Mouse (Mus musculus) gastrocnemius, postnatal 4 days (tissue): Measurements from ENCODE around the gene Mmachc. TPM values are rescaled to one million over a fixed set of nuclear protein-coding genes. Genes with fewer than 3 reads are reported as not detected.
A peak's percentile ranks its signal among the peaks of the same experiment; 100 is the strongest.

Experiments
- DNase-seq, 2 experiments: peaks; one replicate each; pipeline ENCODE4 v3.0.0; 2021 to 2022; ENCODE audit warnings: low spot score in 2 of 2, mixed read lengths in 2 of 2
- long read RNA-seq, 2 experiments: library from polyadenylated mRNA; stranded (forward); transcript quantifications; one replicate each; pipeline ENCODE4 v2.0.0; 2021
- total RNA-seq, 2 experiments: library from RNA; stranded (reverse); gene quantifications; 2 replicates each; pipeline ENCODE4 v1.2.3; 2021

Gene Mmachc
- 10 to 100 TPM; 18.2 to 20.5 TPM for total RNA-seq
- long read RNA-seq, experiment 1, transcript Mmachc-201 (4 exons, 2,106 nt) = major isoform, 22 of 23 reads
- long read RNA-seq, experiment 1, partial matches to known transcripts = 0 of 23 reads
- long read RNA-seq, experiment 1, other reads (novel, unspliced or antisense) = 1 of 23 reads
- long read RNA-seq, experiment 2, transcript Mmachc-201 (4 exons, 2,106 nt) = major isoform, 11 of 11 reads
- long read RNA-seq, experiment 2, partial matches to known transcripts = 0 of 11 reads
- long read RNA-seq, experiment 2, other reads (novel, unspliced or antisense) = 0 of 11 reads

DNA sequence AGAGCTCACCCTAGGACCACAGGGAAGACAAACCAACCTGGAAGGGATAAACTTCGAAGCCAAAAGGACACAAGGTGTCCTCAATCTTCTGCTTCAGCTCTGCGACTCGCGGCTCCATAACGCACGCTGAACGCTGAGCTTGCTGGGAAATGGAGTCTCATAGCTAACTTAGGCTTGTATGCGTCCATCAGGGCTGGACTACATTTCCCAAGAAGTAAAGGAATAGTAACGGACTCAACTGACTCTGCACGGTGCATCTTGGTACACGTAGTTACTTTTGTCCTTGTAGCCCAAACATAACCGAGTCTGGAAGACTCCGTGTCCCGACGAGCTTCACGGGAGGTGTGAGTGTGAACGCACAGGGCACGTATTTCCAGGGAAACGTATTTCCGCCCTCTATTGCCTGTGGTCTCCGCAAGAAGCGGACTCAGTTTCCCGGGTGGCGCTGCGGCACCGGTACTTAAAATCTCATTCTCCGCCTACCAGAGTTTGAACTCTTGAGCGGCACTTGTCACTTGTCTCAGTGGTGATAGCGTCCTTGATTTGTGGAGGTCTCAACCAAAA, at the start of gene Mmachc, which contains the start of gene Ccdc163:
Gene Mmachc, minus strand, starts transcription at position 206 of the 564 bp plus-strand sequence.
Gene Ccdc163, plus strand, starts transcription at position 309 of the 564 bp plus-strand sequence.
- DNase-seq = peak; percentile 64 to 84

DNA sequence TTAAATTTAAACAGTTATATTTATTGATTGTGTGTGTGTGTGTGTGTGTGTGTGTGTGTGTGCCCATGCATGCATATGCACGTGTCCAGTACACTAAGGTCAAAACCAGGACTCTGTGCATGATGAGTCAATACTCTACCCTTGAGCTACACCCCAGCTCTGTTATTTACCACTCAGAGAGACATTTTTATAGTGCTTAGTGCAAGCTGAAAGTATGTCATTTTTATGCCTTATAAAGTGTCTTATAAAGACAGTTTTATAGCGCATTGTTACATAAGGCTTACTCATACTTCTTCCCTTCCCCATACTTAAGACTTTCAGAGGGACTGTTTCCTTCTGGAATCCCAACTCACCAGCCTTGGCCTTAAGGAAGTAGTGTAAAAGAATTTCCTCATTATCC, 41.5 kb upstream of the Mmachc start:
- no peak for DNase-seq

DNA sequence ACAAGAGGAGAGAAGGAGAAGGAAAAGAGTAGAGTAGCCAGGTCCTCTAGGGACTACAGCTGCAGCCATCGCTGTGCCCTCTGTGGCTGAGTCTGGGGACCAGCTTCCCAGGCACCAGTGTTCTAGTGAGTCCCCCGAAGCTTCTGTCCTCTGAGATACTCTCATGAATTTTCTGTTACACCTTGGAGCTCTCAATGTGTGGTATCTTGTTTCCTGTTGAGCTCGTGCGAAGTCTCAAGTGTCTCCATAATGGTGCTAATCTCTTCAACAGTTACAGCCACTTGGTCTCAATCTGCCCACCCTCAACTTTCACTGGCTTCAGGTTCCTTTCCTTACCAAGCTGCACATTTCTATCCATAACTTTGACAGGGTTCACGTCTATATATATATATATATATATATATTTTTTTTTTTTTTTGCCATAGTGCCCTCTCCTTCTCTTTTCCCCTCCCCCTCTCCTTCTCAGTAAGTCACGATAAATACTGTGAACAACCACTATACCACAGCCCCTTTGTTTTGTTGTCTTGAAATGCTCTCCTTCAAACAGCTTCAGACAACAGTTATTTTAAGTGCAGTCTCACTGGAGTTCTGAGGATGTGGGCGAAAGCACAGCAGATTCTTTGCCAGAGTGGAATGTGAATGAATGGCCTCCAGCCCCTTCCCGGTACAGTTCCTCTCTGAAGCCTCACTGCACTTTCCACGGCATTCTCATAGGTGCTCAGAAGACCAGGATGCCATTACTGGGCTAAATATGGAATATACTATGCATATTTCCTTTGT, 31.0 kb upstream of the Mmachc start:
- DNase-seq = no peak

DNA sequence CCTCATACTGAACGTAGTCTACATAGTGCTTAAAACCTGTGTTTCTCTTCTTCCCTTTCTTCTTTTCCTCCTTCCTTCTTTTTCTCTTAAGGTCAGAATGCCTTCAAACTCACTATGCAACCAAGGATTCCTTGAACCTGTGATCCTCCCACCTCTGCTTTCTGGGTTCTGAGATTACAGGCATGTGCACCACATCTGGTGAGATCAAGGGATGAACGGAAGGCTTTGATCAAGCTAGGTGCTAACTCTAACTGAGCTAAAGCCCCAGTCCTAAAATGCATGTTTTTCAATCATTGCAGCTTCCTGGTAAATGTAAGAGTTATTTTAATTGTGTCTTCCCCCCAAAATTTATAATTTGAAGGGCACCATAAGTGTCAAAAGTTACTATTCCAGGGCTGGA, 26.8 kb upstream of the Mmachc start:
- no peak for DNase-seq

DNA sequence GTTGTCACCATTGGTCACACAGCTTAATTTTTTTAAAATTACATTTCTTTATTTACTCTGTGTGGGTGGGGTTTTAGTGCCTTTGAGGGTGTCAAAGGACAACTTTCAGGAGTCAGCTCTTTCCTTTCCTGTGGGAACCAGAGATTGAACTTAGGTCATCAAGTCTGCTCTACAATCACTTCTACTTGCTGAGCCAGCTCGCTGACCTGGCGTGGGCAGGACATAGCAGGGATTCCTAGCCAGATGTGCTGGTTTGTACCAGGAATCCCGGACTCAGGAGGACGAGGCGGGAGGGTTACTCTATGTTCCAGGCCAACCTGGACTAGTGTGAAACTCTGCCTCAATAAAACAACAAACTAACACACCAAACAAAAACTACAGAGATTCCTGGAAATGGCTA, 24.1 kb upstream of the Mmachc start:
- DNase-seq = no peak

DNA sequence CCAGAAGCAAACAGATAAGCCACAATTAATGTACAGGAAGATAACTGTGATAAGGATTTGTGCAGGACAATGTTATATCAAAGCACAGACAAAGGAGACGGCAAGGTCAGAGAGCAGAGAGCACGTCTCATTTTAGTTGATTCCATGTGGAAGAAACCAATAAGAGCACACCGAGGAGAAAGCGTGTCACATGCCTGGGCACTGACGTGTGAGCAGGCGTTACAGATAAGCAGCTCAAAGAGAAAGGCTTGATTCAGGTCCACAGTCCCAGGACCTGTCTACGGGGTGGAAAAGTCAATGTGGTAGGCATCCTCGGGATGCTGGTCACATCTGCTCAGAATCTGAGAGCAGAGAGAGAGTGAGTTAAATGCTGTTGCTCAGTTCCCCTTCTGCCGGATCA, 22.9 kb upstream of the Mmachc start:
- DNase-seq = no peak

DNA sequence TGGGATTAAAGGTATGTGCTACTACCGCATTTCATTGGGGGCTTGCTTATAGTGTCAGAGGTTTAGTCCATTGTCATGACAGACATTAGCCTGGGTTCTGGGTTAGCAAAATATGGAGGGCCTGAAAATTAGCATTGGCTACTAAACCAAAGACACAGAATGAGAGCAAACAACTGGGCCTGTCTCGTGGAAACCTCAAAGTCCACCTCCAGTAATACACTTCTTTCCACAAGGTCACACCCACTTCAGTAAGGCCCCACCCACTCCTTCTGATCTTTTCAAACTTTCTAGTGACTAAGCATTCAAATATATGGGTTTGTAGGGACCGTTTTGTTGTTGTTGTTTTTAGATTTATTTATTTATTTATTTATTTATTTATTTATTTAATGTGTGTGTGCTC, 21.3 kb upstream of the Mmachc start:
- DNase-seq = no peak

DNA sequence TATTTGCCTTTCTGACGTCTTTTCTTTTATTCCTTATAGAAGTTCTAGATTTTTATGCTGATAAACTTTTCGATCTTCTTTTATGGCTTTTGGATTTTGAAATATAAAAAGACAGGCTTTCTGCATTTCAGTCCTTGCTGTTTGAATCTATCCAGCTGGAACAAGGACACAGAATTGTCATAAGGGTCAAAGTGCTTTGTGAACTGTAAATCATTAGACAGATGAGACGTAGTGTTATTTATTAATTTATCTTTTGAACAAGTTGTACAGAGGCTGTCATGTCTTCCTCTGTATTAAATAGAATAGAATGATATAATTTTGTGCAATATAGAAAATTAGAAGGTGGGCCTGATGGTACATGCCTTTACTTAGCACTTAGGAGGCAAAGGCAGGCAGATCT, 19.2 kb upstream of the Mmachc start:
- no peak for DNase-seq

DNA sequence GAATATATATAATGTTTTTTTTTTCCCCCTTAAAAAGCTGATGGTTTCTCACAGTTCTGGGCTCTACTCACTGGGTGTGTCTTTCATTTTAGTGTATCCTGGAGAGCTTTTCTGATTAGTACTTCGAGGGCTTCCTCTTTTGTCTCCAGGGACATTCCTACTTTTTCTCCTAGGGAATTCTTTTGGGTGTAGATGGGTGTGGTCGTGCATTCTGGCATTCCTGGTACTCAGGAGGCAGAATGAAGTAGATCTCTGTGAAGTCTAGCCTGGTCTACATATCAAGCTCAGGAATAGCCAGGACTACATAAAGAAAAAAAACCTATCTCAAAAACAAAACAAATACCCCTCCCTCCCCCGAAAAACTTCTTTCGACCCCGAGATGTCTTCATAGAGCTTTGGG, 17.2 kb upstream of the Mmachc start:
- DNase-seq = no peak

DNA sequence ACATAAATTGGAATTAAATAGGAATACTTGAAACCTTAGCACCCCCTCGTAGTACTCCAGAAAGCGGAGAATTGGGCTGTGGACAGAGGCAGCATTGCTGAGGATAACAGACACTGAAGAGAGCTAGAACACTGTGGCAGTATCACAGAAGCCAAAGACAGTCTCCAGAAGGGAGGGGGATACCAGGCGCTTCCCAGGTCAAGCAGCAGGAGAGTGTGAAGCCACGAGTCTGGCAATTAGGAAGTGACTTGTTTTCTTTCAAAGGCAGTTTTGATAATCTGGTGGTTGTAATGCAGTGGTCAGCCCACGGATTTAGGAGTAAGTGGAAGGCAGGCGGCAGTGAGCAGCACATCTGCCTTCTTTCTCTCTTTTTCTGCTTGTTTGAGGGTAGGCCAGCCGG, 14.0 kb upstream of the Mmachc start:
- DNase-seq = no peak

DNA sequence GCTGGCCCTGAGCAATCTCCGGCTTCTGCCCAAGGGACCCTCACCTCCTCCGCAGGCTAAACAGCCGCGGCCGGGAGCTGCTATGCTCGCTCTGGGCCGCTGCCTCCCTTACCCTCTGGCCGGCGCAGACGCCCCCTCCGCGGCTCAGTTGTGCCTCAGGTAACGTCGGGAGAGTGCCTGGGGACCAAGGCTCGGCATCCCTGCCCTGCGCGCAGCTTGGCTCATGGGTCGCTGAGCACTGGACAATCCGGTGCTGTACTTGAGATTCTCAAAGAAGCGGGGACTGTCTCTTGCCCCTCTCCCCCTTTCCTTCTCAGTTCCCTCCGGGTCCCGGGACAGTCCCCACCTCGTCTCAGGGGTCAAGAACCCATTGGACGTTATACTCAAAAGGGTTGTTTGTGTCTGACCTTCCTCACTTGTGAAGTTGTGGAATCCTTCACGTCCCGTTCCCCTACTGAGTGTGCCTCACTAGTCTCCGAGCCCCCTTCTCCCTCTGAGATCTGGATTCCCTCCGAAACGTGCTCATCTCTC, 13.0 kb upstream of the Mmachc start:
- DNase-seq = no peak

DNA sequence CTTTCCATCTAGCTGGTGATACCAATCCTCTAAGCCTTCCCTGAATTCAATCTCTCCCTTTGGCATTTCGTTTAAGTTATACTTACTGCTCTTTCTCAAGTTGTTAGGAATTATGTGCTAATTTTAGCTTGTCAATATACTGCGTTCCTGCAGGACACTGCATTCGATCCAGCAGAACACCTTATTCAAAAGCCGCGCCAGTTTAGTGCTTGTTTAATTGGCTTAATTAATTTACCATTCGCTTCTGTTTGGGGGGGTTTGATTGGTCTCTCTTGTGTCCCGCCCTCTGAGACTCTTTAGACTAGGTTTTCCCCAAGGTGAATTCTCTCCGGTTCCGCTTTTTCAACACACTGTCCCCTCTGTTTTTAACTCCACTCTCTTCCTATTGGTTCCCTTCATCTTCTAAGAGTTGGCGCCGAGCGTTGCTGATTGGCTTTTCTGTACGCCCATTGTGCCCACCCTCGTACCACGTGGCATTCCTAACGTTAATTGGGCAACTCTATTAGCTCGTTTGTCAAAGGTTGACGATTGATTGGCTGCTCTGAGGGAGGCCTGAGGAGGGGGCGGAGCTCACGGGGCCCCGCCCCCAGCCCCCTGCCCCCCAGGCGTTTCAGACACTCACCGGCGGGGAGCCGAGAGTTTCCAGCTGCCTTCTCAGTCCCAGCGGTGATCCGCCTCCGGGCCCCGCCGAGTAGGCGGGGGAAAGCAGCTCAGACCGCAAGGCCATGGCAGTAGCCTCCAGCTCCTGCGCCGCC, 12.3 kb upstream of the Mmachc start, which contains the start of gene Tesk2:
Gene Tesk2, plus strand, starts transcription at position 606 of the 755 bp plus-strand sequence.
- peak; percentile 68 to 90 for DNase-seq

DNA sequence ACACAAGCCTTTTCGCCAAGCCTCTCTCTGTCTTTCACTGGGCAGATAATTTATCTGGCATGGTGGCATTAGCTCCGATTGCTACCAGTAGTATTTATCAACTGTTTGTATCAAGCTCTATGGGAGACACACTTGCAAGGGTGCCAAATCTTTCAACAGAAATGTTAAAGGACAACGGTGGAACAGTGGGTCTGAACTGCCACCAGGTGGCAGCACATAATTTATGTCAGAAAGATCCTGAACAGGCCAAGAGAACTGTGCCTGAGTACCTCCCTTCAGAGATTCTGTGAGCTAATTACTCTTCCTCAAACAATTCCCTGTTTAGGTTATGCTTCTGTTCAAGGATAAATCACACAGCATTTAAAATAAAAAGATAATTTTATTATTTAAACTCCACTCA, 11.2 kb upstream of the Mmachc start:
- peak in 1 of 2 experiments; percentile 59 for DNase-seq

DNA sequence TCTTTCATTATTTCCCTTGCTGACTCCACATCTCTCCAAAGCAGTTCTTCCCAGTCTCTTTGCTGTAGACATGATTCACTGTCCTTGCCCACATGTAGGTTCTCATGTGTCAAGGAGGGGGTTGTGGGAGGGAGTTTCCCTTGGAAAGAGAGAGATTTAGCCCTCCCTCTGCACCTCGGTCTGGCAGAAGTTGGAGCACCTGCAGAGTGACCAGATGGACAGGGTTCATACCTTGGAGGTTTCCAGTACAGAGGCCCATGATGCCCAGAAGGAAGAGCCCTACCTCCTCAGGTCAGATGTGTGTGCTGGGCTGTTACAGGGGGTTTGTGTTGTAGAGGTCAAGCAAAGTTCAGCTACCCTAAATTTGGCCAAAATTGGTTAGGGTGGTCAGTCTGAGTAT, 4.3 kb upstream of the Mmachc start:
- no peak for DNase-seq

DNA sequence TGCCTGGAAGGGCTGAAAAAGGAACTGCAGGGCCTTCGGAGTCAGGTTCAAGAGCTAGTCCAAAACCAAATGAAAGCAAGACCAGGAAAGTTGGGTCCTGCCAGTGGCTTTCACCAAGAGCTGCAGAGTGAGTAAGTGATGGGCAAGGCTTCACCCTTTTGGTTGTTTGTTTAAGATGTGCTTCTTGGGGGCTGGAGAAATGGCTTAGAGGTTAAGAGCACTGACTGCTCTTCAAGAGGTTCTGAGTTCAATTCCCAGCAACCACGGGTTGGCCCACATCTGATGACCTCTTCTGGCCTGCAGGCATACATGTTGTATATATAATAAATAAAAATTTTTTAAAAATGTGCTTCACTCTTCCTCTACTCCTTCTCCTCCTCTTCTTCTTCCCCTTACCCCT, 1.9 kb upstream of the Mmachc start:
- DNase-seq = no peak

DNA sequence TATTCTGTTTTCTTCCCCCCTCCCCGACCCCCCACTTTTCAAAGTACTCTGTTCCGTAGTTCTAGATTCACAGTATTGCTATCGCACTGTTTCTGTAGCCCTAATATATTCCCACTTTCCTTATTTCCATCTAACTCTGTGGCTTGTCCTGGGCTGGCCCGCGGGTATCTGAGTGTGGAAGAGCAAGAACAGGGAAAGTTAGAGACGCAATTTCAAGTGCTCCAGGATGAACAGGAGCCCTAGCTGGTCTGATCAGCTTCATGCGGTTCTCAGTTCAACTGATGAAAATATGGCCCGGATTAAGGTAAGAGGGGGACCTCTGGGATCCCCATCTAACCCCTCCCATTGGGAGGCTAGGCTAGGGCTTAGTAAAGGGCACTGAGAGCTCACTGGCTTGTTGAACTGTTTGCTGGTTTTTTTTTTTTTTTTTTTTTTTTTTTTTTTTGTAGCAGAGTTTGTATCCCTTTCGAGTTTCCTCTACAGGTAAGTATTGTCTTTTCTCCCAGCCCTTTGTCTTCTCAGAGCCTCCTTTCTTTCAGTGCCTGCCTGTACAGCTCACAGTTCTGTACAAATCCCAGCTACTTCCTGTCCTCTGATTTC, 685 bp upstream of the Mmachc start:
- DNase-seq = no peak

DNA sequence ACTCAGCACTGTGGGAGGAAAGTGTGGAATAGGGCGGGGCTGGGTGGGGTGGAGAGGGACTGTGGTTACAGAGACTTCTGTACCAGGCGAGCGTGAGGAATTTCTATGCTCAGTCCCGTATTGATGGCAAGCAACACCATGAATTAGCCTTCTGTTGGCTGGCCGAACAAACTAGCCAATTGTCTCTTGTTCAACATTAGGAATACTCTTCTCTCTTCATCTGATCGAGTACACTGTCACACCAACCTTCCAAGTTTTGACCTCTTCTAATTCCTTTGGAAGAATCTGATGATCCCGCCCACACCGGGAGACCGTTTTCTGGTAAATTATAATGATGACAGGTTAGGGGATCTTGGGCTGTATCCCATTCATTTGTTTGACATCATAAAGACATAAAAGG, 540 bp downstream of the Mmachc start:
- no peak for DNase-seq

DNA sequence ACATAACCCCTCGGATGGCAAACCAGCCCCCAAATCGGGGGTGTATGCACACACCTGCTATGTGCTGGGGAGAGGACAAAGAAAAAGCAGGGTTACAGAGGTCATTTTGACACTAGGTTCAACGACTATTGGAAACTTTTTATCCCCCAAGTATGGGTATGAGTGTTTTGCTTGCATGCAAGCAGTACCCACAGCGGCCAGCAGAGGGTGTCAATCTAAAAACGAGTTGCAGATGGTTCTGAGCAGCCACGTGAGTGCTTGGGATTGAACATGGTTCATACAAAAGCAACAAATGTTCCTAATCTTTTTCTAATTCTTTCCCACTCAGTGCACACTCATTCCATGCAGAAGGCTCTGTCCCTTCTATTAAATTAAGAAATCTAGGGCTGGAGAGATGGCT, 4.4 kb downstream of the Mmachc start:
- DNase-seq = peak; percentile 58 to 76

DNA sequence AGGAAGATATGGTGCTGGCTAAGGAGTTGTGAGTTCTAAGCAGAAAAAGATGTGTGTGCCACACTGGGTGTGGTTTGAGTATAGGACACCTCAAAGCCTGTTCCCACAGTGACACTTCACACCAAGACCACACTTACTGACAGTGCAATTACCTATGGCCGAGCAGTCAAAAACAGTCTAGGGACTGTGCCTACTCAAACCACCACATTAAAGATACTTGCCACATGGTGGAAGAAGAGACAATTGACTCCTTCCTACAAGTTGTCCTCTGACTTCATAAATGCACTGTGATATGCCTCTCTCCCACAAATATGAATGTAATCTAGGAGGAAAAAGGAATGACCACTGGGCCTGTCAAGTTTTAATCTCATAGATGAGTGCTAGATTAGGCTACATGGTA, 7.2 kb downstream of the Mmachc start:
- no peak for DNase-seq

DNA sequence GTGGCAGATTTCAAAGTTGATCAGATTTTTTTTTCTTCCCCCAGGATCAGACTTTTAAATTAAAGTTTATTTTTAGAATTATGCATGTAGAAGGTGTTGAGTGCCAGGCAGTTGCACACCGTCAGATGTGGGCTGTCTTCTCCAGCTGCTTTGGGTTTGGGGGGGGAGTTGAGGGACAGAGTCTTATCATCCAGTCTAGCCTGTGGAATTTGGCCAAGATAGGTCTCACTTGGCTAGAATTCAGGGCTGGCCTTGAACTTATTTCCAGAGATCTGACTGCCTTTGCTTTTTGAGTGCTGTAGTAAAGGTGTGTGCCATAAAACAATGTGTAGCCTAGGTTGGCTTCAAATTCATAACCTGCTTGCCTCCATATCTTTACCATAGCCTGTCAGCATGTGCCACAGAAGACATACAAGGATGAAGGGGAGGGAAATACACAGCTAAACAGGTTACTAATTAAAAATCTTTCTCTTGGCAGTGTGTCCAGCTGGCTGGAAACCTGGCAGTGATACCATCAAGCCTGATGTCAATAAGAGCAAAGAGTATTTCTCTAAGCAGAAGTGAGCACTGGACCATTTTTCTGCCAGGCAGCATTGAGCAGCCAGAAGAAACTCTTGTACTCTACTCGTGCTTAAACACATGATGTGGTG, 9.4 kb downstream of the Mmachc start:
- DNase-seq = no peak
